8 mouse cellular contexts compared by ENCODE assay signal in genomic region chr10:83533258-83533909, GRCm38 (mm10). TPM values are rescaled to one million over a fixed set of nuclear protein-coding genes. Genes with fewer than 3 reads are reported as not detected.
A peak's percentile ranks its signal among the peaks of the same experiment; 100 is the strongest.
DNase-seq lines count a peak whose midpoint lies in the region; ATAC-seq and TF ChIP-seq lines count a peak whose summit lies in the region.

No protein-coding gene starts in this region.

- no peaks in the 10 kb centered on the region for H3K4me1 ChIP-seq in ES-E14 (ENCODE audit: control insufficient read depth in 2 of 2, insufficient read depth in 2 of 2, low read length in 2 of 2, poor library complexity in 1 of 2)
- H3K4me1 ChIP-seq in forebrain, embryonic 14.5 days (ENCODE audit: control insufficient read depth, insufficient read depth, low read length), result no peaks in the 10 kb centered on the region
- H3K4me1 ChIP-seq in heart, embryonic 16.5 days (ENCODE audit: control insufficient read depth, insufficient read depth, low read length), result peaks cover 7% of the 10 kb centered on the region
- no peaks in the 10 kb centered on the region for H3K4me1 ChIP-seq in liver, embryonic 16.5 days (ENCODE audit: control insufficient read depth, low read depth, low read length)
- peaks cover 16% of the 10 kb centered on the region for H3K4me1 ChIP-seq in neural tube, embryonic 13.5 days (replicated peaks)

- H3K27me3 ChIP-seq in forebrain, embryonic 14.5 days (replicated peaks; ENCODE audit: control insufficient read depth, insufficient read depth, low read length), result no peaks in the 10 kb centered on the region
- H3K27me3 ChIP-seq in heart, embryonic 16.5 days (ENCODE audit: control insufficient read depth, insufficient read depth, low read length), result no peaks in the 10 kb centered on the region
- H3K27me3 ChIP-seq in liver, embryonic 16.5 days (ENCODE audit: control insufficient read depth, insufficient read depth, low read depth, low read length), result peaks cover 25% of the 10 kb centered on the region
- H3K27me3 ChIP-seq in neural tube, embryonic 13.5 days, result no peaks in the 10 kb centered on the region; the same call in 1 of the 2 replicates

- H3K27ac ChIP-seq in ES-E14 (ENCODE audit: insufficient read depth, low read depth, low read length, poor library complexity, severe bottlenecking), result no peak overlapping the region
- peak overlapping the region; percentile 75 for H3K27ac ChIP-seq in forebrain, embryonic 14.5 days (ENCODE audit: low read depth, low read length)
- peak overlapping the region; percentile 71 for H3K27ac ChIP-seq in heart, embryonic 16.5 days (ENCODE audit: low read length)
- no peak overlapping the region for H3K27ac ChIP-seq in liver, embryonic 16.5 days (ENCODE audit: low read length)
- peak overlapping the region; percentile 87 for H3K27ac ChIP-seq in neural tube, embryonic 13.5 days (replicated peaks)

- H3K36me3 ChIP-seq in ES-E14 (ENCODE audit: control insufficient read depth, insufficient read depth, low read length, poor library complexity, severe bottlenecking), result no peaks in the 10 kb centered on the region
- no peaks in the 10 kb centered on the region for H3K36me3 ChIP-seq in forebrain, embryonic 14.5 days (ENCODE audit: control insufficient read depth, insufficient read depth, low read length)
- no peaks in the 10 kb centered on the region for H3K36me3 ChIP-seq in heart, embryonic 16.5 days (ENCODE audit: control insufficient read depth, insufficient read depth)
- no peaks in the 10 kb centered on the region for H3K36me3 ChIP-seq in liver, embryonic 16.5 days (ENCODE audit: control insufficient read depth, insufficient read depth)
- H3K36me3 ChIP-seq in neural tube, embryonic 13.5 days, result 0 out of 2 replicates have a peak, but pooled peaks cover 5% of the 10 kb centered on the region

- peak; percentile 75 for ATAC-seq in forebrain, embryonic 14.5 days
- ATAC-seq in heart, embryonic 16.5 days (replicated peaks; ENCODE audit: extremely low read depth, insufficient read depth, low FRiP score), result peak; percentile 66
- peak; percentile 38; the same call in 1 of the 2 replicates for ATAC-seq in liver, embryonic 16.5 days (ENCODE audit: low read depth)
- ATAC-seq in neural tube, embryonic 13.5 days (ENCODE audit: low read depth), result peak; percentile 80

- WGBS in forebrain, embryonic 14.5 days, result 4% methylated on average over 27 of the region's 27 CpGs
- WGBS in heart, embryonic 16.5 days, result 1% methylated on average over 27 of the region's 27 CpGs
- 5% methylated on average over 27 of the region's 27 CpGs for WGBS in liver, embryonic 16.5 days (ENCODE audit: insufficient replicate concordance)
- WGBS in neural tube, embryonic 13.5 days, result 2% methylated on average over 27 of the region's 27 CpGs

- no peaks in the 10 kb centered on the region for H3K9me3 ChIP-seq in ES-E14 (ENCODE audit: control insufficient read depth, insufficient read depth, low read depth, low read length)
- H3K9me3 ChIP-seq in forebrain, embryonic 14.5 days (replicated peaks; ENCODE audit: control insufficient read depth, low read length), result no peaks in the 10 kb centered on the region
- no peaks in the 10 kb centered on the region for H3K9me3 ChIP-seq in heart, embryonic 16.5 days (replicated peaks; ENCODE audit: control insufficient read depth, low read length)
- no peaks in the 10 kb centered on the region for H3K9me3 ChIP-seq in liver, embryonic 16.5 days (replicated peaks; ENCODE audit: control insufficient read depth, low read length)
- no peaks in the 10 kb centered on the region for H3K9me3 ChIP-seq in neural tube, embryonic 13.5 days

- in situ Hi-C loops in ES-E14 (cut with MboI; ENCODE audit: low sequenced_read_pairs in 2 of 2, unreplicated experiment in 2 of 2), result no loop called here

- peak overlapping the region; percentile 8 for H3K9ac ChIP-seq in ES-E14 (ENCODE audit: insufficient read depth, low read depth, low read length, poor library complexity, severe bottlenecking)
- peak overlapping the region; percentile 83 for H3K9ac ChIP-seq in forebrain, embryonic 14.5 days (ENCODE audit: low read length)
- peak overlapping the region; percentile 67 for H3K9ac ChIP-seq in heart, embryonic 16.5 days (ENCODE audit: low read length)
- H3K9ac ChIP-seq in liver, embryonic 16.5 days (ENCODE audit: low read depth, low read length), result no peak overlapping the region
- H3K9ac ChIP-seq in neural tube, embryonic 13.5 days, result peak overlapping the region; percentile 84

- peak overlapping the region; percentile 48 to 58 for H3K4me3 ChIP-seq in ES-E14 (ENCODE audit: insufficient read depth in 1 of 2, low read depth in 1 of 2, low read length in 2 of 2, poor library complexity in 1 of 2, severe bottlenecking in 1 of 2)
- peak overlapping the region; percentile 51 for H3K4me3 ChIP-seq in forebrain, embryonic 14.5 days (ENCODE audit: low read depth, low read length)
- peak overlapping the region; percentile 64 for H3K4me3 ChIP-seq in heart, embryonic 16.5 days (ENCODE audit: low read length)
- peak overlapping the region; percentile 47 for H3K4me3 ChIP-seq in liver, embryonic 16.5 days (ENCODE audit: low read depth, low read length)
- H3K4me3 ChIP-seq in neural tube, embryonic 13.5 days, result peak overlapping the region; percentile 60

- H3K4me2 ChIP-seq in forebrain, embryonic 14.5 days (ENCODE audit: low read length), result peak overlapping the region; percentile 73
- peak overlapping the region; percentile 93 for H3K4me2 ChIP-seq in heart, embryonic 16.5 days (ENCODE audit: low read depth, low read length)
- peak overlapping the region; percentile 71 for H3K4me2 ChIP-seq in liver, embryonic 16.5 days (ENCODE audit: low read depth, low read length)
- H3K4me2 ChIP-seq in neural tube, embryonic 13.5 days, result peak overlapping the region; percentile 69

- DNase-seq in ES-E14 (ENCODE audit: low read depth, low spot score), result no peak
- DNase-seq in brain, embryonic 18.5 days (ENCODE audit: low read depth, low spot score), result peak; percentile 16
- DNase-seq in forebrain, embryonic 14.5 days (ENCODE audit: low spot score), result peak; percentile 64
- DNase-seq in kidney, postnatal 4 days, result peak; percentile 38 to 45
- DNase-seq in spleen, postnatal 36 days (ENCODE audit: low spot score in 2 of 2), result no peak

TF ChIP-seq in ES-E14, 5 proteins besides CTCF, POLR2A, EP300 and RAD21:
- no peak for TF ChIP-seq CHD2 (IDR thresholded peaks at IDR 0.05; ENCODE audit: low read depth, low read length)
- TF ChIP-seq ZNF384 (IDR thresholded peaks at IDR 0.05; ENCODE audit: low read depth, low read length), result no peak
- TF ChIP-seq HCFC1 (IDR thresholded peaks at IDR 0.05; ENCODE audit: borderline replicate concordance, insufficient read depth, low read length), result no peak
- no peak for TF ChIP-seq MAFK (IDR thresholded peaks at IDR 0.05; ENCODE audit: insufficient read depth, low read depth, low read length)
- TF ChIP-seq ZC3H11A (IDR thresholded peaks at IDR 0.05; ENCODE audit: borderline replicate concordance, low read depth, low read length), result no peak

RNA-seq across cellular contexts. Expression of gene Aldh1l2, which starts 0.6 kb away (rescaled TPM):
- 2.0 and 3.4 TPM in 2 replicates for total RNA-seq in ES-E14 (2012; rRNA removed)
- polyA plus RNA-seq in forebrain, embryonic 14.5 days (2014; fragmentation: Nextera tagmentation; extraction: Ambion mirVana), result 10.5 and 14.2 TPM in 2 replicates
- 11.0 and 11.3 TPM in 2 replicates for polyA plus RNA-seq in heart, embryonic 16.5 days (2015; fragmentation: Nextera tagmentation; extraction: Ambion mirVana)
- 0.36 and 0.44 TPM in 2 replicates for polyA plus RNA-seq in liver, embryonic 16.5 days (2015; fragmentation: Nextera tagmentation; extraction: Ambion mirVana)
- polyA plus RNA-seq in neural tube, embryonic 13.5 days (2015; fragmentation: Nextera tagmentation; extraction: Ambion mirVana), result 14.6 and 15.1 TPM in 2 replicates

RNA-seq across cellular contexts. Expression of gene Washc4, which starts 10.2 kb away (rescaled TPM):
- 33.9 and 38.2 TPM in 2 replicates for total RNA-seq in ES-E14 (2012; rRNA removed)
- polyA plus RNA-seq in forebrain, embryonic 14.5 days (2014; fragmentation: Nextera tagmentation; extraction: Ambion mirVana), result 22.3 and 25.8 TPM in 2 replicates
- polyA plus RNA-seq in heart, embryonic 16.5 days (2015; fragmentation: Nextera tagmentation; extraction: Ambion mirVana), result 25.1 and 25.2 TPM in 2 replicates
- 9.2 and 10.0 TPM in 2 replicates for polyA plus RNA-seq in liver, embryonic 16.5 days (2015; fragmentation: Nextera tagmentation; extraction: Ambion mirVana)
- 36.6 and 40.3 TPM in 2 replicates for polyA plus RNA-seq in neural tube, embryonic 13.5 days (2015; fragmentation: Nextera tagmentation; extraction: Ambion mirVana)

Comparison
In these comparisons a context has a peak if more than half of its experiments do, and no peak if none do; other contexts are left out.
1. DNase-seq: peak in brain, embryonic 18.5 days (single experiment), forebrain, embryonic 14.5 days (single experiment) and kidney, postnatal 4 days (2 of 2); none in ES-E14 (single experiment) and spleen, postnatal 36 days (0 of 2).
2. H3K27ac ChIP-seq: peak in forebrain, embryonic 14.5 days (single experiment), heart, embryonic 16.5 days (single experiment) and neural tube, embryonic 13.5 days (single experiment); none in ES-E14 (single experiment) and liver, embryonic 16.5 days (single experiment).
3. Peak in every context shown above with its lines, with median percentiles within 50 percentile points of each other: H3K4me3 ChIP-seq, ATAC-seq and H3K4me2 ChIP-seq.